Mouse (Mus musculus): ENCODE measurements at regions not wholly inside any gene's neighbourhood (a gene's known extent, or its start where the extent isn't known, plus 50 kb on each side); places are given as distances from the start of the nearest gene placed in this dataset.

DNA sequence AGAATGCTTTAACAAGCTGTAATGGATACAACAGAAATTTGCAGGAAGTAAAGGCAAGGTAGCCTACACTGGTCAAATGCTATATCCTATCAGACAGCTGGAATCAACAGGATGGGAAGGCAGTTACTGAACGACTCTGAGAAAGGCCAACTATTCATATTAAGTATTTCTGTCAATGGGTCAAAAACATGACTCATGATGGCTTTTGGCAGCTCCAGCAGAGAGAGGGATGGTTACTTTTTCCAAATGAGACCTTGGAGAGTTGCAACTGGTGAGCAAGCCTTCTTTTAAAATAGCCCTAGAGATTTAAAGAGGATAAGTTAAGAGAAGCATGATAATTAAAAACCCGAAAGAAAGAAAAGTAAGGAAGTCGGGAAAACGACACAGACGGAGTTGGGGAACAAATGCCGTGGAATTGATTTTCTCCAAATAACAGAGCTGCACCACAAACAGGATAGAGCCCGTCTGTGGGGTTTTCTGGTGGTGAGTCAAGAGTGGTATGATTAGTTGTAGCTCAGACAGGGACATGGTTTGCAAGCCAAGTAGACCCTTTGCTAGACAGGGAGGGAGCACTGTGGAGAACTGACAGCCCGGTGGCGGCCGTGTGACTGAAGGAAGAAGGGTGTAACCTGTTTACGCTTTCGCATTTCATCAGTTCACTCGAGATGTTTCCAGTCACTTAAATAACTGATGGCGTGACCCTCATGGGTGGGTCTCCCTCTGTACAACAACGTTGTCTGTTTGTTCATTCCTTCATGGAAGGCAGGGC, 3638.1 kb upstream of the Gm7489 start:
- no peak overlapping the region for H3K4me3 ChIP-seq (replicated peaks)
- ATAC-seq (ENCODE audit: low read depth) (no peak), DNase-seq (no peak)
- H3K27ac ChIP-seq = no peak overlapping the region
- H3K4me1 ChIP-seq (replicated peaks) = no peaks in the 10 kb centered on the region
- no peaks in the 10 kb centered on the region for H3K27me3 ChIP-seq
- no peak overlapping the region for H3K4me2 ChIP-seq
- WGBS (ENCODE audit: insufficient replicate concordance) = 66% methylated on average over 15 of the region's 15 CpGs
- no peaks in the 10 kb centered on the region for H3K36me3 ChIP-seq
- H3K9ac ChIP-seq = no peak overlapping the region
- H3K9me3 ChIP-seq (replicated peaks) = no peaks in the 10 kb centered on the region

DNA sequence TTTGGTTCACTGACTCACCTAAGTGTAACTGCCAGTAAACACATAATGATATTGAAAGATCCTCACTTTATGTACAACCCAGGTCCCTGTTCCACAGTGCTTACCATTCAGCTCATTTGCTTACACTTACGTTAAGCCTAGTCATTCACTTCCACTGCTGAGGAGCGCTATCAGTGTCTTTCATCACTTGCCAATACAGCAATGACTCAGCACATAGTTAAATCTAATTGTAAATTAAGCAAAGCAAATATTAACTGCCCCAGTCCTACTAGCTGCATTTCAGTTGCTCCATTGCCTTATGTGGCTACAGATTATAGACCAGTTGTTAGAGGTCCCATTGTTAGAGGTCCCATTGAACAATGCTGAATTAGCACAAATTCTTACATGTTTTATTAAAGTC, 3624.6 kb upstream of the Gm7489 start:
- DNase-seq = no peak
- Histone ChIP-seq H3K9ac (no peak overlapping the region), H3K4me3 (replicated peaks) (no peak overlapping the region), H3K9me3 (replicated peaks) (no peaks in the 10 kb centered on the region), H3K4me1 (replicated peaks) (no peaks in the 10 kb centered on the region), H3K27ac (no peak overlapping the region), H3K36me3 (no peaks in the 10 kb centered on the region), H3K27me3 (no peaks in the 10 kb centered on the region), H3K4me2 (no peak overlapping the region)
- peak; percentile 36; the same call in 1 of the 2 replicates for ATAC-seq (ENCODE audit: low read depth)
- 50% methylated on average over 2 of the region's 2 CpGs for whole genome bisulfite sequencing (ENCODE audit: insufficient replicate concordance)

DNA sequence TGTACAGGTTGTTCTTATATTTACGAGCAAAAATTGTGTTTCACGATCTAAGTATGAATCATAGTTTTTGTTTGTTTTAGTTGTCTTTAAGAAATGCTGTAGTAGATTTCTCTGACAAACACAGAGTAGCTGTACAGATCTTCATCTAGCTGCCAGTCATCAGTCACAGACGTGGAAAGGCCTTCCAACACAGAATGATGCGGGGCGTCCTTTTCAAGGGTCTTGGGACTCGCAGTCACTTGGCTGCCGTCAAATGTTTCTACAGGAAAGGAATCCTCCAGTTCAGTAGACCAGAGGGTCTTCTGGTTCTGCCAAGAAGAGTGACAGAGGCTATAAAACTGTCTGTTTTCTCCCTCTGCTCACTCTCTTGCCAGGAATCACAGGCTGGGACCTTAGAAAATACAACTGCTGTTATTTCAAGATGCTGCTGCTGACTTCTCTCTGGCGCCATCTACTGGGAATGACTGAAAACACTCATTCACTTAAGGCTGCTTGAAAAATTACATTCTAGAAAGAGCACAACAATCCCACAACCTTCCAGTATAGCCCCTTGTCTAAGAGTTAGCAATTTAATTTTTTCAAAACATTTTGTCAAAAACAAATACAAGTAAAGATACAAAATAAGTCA, 3623.3 kb upstream of the Gm7489 start:
- H3K27ac ChIP-seq = no peak overlapping the region
- H3K4me3 ChIP-seq (replicated peaks) = no peak overlapping the region
- H3K4me2 ChIP-seq = no peak overlapping the region
- H3K9ac ChIP-seq = no peak overlapping the region
- ATAC-seq (ENCODE audit: low read depth) = no peak
- no peaks in the 10 kb centered on the region for H3K36me3 ChIP-seq
- WGBS (ENCODE audit: insufficient replicate concordance) = 72% methylated on average over 8 of the region's 8 CpGs
- no peaks in the 10 kb centered on the region for H3K27me3 ChIP-seq
- peak; percentile 10 for DNase-seq
- H3K4me1 ChIP-seq (replicated peaks) = no peaks in the 10 kb centered on the region
- H3K9me3 ChIP-seq (replicated peaks) = no peaks in the 10 kb centered on the region

DNA sequence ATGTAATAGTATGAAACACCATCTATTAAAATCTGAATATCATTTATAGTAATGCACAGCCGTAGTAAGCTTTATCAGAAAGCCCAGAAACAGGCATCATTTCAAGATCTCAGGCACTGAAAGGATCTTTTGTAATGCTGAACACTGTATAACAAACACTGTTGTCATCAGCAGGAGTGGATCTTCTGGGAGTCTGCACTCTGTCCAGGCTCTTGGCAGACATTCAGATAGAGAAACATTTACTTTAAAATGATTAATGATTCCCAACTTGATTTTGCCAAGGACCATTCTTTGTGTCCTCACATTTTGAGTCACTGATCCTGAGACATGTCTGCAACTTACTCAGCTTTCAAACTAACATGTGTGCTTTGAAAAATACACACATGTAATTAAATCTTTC, 3617.2 kb upstream of the Gm7489 start:
- ATAC-seq (ENCODE audit: low read depth) (no peak), DNase-seq (no peak)
- Histone ChIP-seq H3K4me1 (replicated peaks) (no peaks in the 10 kb centered on the region), H3K36me3 (no peaks in the 10 kb centered on the region), H3K4me3 (replicated peaks) (no peak overlapping the region), H3K27me3 (no peaks in the 10 kb centered on the region), H3K9ac (no peak overlapping the region), H3K9me3 (replicated peaks) (no peaks in the 10 kb centered on the region), H3K27ac (no peak overlapping the region), H3K4me2 (no peak overlapping the region)
- 42% methylated on average over 1 of the region's 1 CpGs for WGBS (ENCODE audit: insufficient replicate concordance)

DNA sequence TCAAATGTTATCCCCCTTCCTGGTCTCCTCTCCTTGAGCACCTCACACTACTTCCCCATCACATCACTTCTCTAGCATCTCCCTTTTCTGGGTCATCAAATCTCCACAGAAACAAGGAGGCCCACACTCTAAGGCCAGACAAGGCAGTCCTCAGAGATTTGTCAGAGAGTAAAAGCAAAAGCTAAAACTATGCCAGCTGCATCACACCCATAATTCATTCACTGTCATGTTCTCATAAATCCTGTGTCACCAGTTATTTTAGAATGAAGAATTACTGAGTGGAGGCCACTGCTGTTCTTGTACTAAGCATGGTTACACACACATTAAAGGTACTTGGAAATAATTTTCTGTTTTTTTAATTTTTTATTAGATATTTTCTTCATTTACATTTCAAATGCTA, 3613.1 kb upstream of the Gm7489 start:
- Histone ChIP-seq H3K4me1 (replicated peaks) (no peaks in the 10 kb centered on the region), H3K9me3 (replicated peaks) (no peaks in the 10 kb centered on the region), H3K27me3 (no peaks in the 10 kb centered on the region), H3K27ac (no peak overlapping the region), H3K36me3 (no peaks in the 10 kb centered on the region), H3K9ac (no peak overlapping the region), H3K4me2 (no peak overlapping the region), H3K4me3 (replicated peaks) (no peak overlapping the region)
- DNase-seq (no peak), ATAC-seq (ENCODE audit: low read depth) (no peak)

DNA sequence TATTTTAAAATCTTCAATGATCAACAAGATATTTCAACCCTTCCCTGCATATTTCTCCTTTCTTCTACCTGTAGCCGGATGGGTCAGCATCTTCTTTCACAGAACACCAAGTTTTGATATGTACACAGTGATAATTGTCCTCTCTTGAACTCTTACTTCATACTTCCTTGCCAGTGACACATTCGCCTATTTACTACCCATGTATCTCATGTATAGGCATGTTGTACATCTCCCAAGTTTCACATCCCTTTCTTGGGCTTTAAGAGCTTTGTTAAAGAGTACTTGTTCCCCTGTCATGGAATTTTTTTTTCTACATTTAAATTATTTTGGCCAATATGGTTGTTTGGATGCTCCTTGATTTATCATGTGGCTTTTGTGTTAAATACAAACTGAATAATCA, 3602.1 kb upstream of the Gm7489 start:
- WGBS (ENCODE audit: insufficient replicate concordance) = 52% methylated on average over 2 of the region's 2 CpGs
- DNase-seq (no peak), ATAC-seq (ENCODE audit: low read depth) (no peak)
- no peak overlapping the region for H3K4me3 ChIP-seq (replicated peaks)
- no peak overlapping the region for H3K27ac ChIP-seq
- no peaks in the 10 kb centered on the region for H3K27me3 ChIP-seq
- no peaks in the 10 kb centered on the region for H3K36me3 ChIP-seq
- H3K9ac ChIP-seq = no peak overlapping the region
- H3K9me3 ChIP-seq (replicated peaks) = no peaks in the 10 kb centered on the region
- no peaks in the 10 kb centered on the region for H3K4me1 ChIP-seq (replicated peaks)
- no peak overlapping the region for H3K4me2 ChIP-seq

DNA sequence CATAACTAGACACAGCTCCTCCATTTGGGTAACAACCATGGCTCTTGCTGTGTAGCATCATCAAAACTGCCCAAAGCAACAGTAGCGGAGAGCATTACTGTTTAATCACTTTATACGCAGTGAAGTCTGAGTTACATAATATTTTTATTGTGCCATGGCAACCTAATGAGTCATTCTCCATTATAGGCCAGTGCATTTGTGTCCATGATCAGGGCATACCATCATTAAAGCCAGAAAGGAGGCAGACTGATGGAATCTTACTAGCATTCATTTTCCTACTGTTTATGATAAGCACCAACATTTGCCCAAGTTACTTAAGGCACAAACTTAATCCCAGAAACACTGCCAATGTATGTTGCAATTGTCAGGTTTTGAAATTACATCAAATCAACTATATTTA, 3601.2 kb upstream of the Gm7489 start:
- ATAC-seq (ENCODE audit: low read depth) (no peak), DNase-seq (no peak)
- no peaks in the 10 kb centered on the region for H3K9me3 ChIP-seq (replicated peaks)
- H3K27ac ChIP-seq = no peak overlapping the region
- H3K4me1 ChIP-seq (replicated peaks) = no peaks in the 10 kb centered on the region
- H3K27me3 ChIP-seq = no peaks in the 10 kb centered on the region
- WGBS (ENCODE audit: insufficient replicate concordance) = 78% methylated on average over 2 of the region's 2 CpGs
- H3K4me3 ChIP-seq (replicated peaks) = no peak overlapping the region
- H3K36me3 ChIP-seq = no peaks in the 10 kb centered on the region
- H3K9ac ChIP-seq = no peak overlapping the region
- no peak overlapping the region for H3K4me2 ChIP-seq

DNA sequence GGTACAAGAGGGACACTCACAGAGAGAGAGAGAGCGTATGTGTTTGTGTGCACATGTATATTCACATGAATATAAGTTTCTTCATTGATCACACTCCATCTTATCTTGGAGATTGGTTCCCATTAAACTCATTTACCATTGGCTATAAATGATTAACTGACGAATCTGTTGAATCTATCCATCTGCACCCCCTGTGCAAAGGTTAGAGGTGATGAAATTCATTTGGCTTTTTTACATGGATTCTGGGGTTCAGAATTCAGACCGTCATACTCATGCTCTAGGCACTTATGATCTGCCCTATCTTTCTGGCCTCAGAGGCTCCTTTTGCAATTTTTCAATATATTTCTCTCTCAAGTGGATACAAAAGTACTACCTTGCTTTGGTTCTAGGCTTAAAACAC, 3582.9 kb upstream of the Gm7489 start:
- H3K9ac ChIP-seq = no peak overlapping the region
- H3K4me1 ChIP-seq (replicated peaks) = no peaks in the 10 kb centered on the region
- H3K27ac ChIP-seq = no peak overlapping the region
- 70% methylated on average over 3 of the region's 3 CpGs for WGBS (ENCODE audit: insufficient replicate concordance)
- H3K4me3 ChIP-seq (replicated peaks) = no peak overlapping the region
- no peaks in the 10 kb centered on the region for H3K27me3 ChIP-seq
- H3K36me3 ChIP-seq = no peaks in the 10 kb centered on the region
- ATAC-seq (ENCODE audit: low read depth) = no peak
- H3K4me2 ChIP-seq = no peak overlapping the region
- no peak for DNase-seq
- H3K9me3 ChIP-seq (replicated peaks) = no peaks in the 10 kb centered on the region

DNA sequence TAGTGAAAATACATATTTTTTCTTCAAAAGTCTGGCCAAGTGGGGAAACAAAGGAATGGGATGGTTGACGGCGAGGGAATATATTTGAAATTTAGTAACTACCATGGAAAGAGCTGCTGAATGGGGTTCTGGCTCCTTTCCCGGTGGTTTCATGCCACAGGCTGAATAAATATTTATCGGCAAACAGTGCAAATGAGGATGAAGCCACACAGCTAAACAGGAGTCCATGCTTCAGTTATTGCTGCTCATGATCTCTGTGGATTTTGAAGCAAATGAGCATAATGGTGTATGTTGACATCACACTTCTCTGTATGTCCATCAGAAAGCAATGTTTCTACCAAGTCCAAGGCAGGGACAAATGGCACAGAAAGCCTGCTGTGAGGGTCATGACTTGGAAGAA, 3580.6 kb upstream of the Gm7489 start:
- ATAC-seq (ENCODE audit: low read depth) (no peak), DNase-seq (no peak)
- no peak overlapping the region for H3K4me2 ChIP-seq
- no peaks in the 10 kb centered on the region for H3K27me3 ChIP-seq
- H3K9ac ChIP-seq = no peak overlapping the region
- H3K4me3 ChIP-seq (replicated peaks) = no peak overlapping the region
- no peaks in the 10 kb centered on the region for H3K36me3 ChIP-seq
- H3K4me1 ChIP-seq (replicated peaks) = no peaks in the 10 kb centered on the region
- H3K27ac ChIP-seq = no peak overlapping the region
- WGBS (ENCODE audit: insufficient replicate concordance) = 75% methylated on average over 4 of the region's 4 CpGs
- H3K9me3 ChIP-seq (replicated peaks) = no peaks in the 10 kb centered on the region

DNA sequence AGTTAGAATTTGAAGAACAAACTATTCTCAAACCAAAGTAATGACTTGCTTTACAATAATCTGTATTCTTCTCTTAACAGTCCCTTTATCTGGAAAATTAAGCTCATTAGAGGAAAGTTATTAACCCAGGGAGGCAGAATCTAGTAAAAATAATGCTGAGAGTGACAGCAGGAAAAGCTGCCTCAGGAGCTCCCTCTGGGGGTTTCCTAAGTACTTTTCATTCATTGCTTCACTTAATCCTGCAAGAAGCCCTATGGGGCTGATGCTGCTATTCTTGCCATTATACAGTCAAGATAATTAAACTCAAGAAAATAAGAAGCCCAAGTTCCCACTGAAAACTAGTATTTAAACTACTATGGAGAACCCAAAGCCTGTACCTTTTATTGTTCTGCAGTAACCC, 3563.9 kb upstream of the Gm7489 start:
- Histone ChIP-seq H3K4me1 (replicated peaks) (no peaks in the 10 kb centered on the region), H3K36me3 (no peaks in the 10 kb centered on the region), H3K4me3 (replicated peaks) (no peak overlapping the region), H3K4me2 (no peak overlapping the region), H3K27me3 (no peaks in the 10 kb centered on the region), H3K9ac (no peak overlapping the region), H3K27ac (no peak overlapping the region), H3K9me3 (replicated peaks) (no peaks in the 10 kb centered on the region)
- DNase-seq = no peak
- no peak for ATAC-seq (ENCODE audit: low read depth)

DNA sequence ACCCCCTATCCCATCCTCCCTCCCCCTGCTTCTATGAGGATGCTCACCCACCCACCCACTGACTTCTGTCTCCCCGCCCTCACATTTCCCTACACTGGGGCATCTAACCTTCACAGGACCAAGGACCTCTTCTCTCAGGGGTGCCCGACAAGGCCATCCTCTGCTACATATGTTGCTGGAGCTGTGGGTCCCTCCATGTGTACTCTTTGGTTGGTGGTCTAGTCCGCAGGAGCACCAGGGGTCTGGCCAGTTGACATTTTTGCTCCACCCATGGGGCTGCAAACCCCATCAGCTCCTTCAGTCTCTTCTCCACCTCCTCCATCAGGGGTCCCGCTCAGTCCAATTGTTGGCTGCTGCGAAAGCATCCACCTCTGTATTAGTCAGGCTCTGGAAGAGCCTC, 3539.2 kb upstream of the Gm7489 start:
- no peaks in the 10 kb centered on the region for H3K4me1 ChIP-seq (replicated peaks)
- WGBS (ENCODE audit: insufficient replicate concordance) = 79% methylated on average over 5 of the region's 5 CpGs
- H3K27me3 ChIP-seq = no peaks in the 10 kb centered on the region
- no peak overlapping the region for H3K27ac ChIP-seq
- ATAC-seq (ENCODE audit: low read depth) (no peak), DNase-seq (no peak)
- H3K4me3 ChIP-seq (replicated peaks) = no peak overlapping the region
- H3K4me2 ChIP-seq = no peak overlapping the region
- no peaks in the 10 kb centered on the region for H3K9me3 ChIP-seq (replicated peaks)
- no peak overlapping the region for H3K9ac ChIP-seq
- H3K36me3 ChIP-seq = no peaks in the 10 kb centered on the region

DNA sequence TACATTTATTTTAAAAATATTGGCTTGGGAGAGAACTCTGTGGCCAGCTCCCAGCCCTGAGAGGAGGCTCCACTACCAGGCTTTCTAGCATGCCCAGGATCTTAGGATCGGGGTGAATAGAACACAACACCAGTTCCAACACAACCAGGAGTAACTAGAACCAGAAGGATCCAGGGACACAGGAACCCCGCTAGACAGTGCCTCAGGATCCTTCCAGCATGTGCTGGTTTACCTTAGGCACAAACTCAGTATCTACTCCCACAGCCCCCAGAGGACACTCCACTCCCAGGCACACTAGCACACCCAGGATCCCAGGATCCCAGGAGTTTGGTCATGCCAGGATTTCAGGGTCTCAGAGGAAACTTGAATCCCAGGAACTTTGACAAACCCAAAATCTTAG, 3537.8 kb upstream of the Gm7489 start:
- 63% methylated on average over 2 of the region's 2 CpGs for WGBS (ENCODE audit: insufficient replicate concordance)
- H3K36me3 ChIP-seq = no peaks in the 10 kb centered on the region
- H3K4me2 ChIP-seq = no peak overlapping the region
- DNase-seq (no peak), ATAC-seq (ENCODE audit: low read depth) (no peak)
- no peak overlapping the region for H3K4me3 ChIP-seq (replicated peaks)
- H3K9me3 ChIP-seq (replicated peaks) = no peaks in the 10 kb centered on the region
- H3K9ac ChIP-seq = no peak overlapping the region
- H3K27ac ChIP-seq = no peak overlapping the region
- H3K27me3 ChIP-seq = no peaks in the 10 kb centered on the region
- H3K4me1 ChIP-seq (replicated peaks) = no peaks in the 10 kb centered on the region

Data from liver, embryonic 13.5 days (tissue).